Mouse (Mus musculus) gastrocnemius, postnatal 25 days (tissue): Measurements from ENCODE around the gene Ano5. TPM values are rescaled to one million over a fixed set of nuclear protein-coding genes. Genes with fewer than 3 reads are reported as not detected.

Experiments used
- DNase-seq: peaks from one replicate; pipeline ENCODE4 v3.0.0; 2022
- total RNA-seq, 2 experiments: library from RNA; stranded (reverse); gene quantifications; 1 replicate in 1 of 2; 2 replicates in 1 of 2; pipeline ENCODE4 v1.2.3; 2021

Gene Ano5
- total RNA-seq, 2 experiments from 2014 or later, result 101 to 107 TPM

DNA sequence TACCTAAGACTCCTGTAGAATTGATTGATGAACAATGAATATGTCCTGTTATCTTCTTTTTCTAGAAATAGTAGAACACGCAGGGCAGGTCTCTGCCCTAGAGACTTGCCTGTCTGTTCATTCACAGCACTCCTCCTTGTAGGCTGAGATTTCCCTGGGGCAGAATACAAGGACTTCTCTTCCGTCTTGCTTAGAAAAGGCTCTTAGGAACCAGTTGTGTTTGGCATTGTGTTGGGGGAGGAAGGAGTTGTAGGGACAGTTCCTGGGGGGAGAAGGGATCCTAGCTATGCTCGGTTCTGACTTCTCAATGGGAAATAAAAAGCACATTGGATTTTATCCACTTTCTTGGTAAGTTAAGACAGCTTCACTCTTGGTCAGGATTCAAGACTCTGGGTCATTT, 118.4 kb downstream of the Ano5 start:
- no peak for DNase-seq

DNA sequence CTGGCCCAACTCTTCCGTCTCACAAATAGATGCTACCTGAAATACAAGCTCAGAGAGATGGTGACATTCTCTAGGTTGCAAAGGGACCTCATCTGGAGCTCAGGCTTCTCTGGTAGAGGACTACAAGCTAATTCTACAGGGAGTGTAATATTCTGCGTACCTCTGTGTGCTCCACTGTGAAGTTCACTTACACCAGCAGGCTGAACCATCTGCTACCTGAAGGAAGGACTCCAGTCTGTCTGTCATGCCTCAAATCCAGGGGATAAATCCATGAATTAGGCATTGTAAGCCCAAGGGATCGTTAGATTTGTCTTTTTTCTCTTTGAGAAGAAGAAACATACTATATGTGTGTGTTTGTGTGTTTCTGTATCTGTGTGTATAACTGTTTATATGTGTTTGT, 120.3 kb downstream of the Ano5 start:
- DNase-seq, result no peak

- no peak for DNase-seq
Measured at GRCm38 (mm10) chr7:51632543-51633229, 121.9 kb downstream of the Ano5 start.

- no peak for DNase-seq
Measured at GRCm38 (mm10) chr7:51633230-51633844, 122.5 kb downstream of the Ano5 start.

Other genes starting within 250 kb of the Ano5 start
- not detected for gene Slc17a6, start 111.0 kb downstream of the Ano5 start, total RNA-seq